Mouse (Mus musculus): Measurements from ENCODE around the gene Gtf2h3.
"Not testable (repeated sequence)": the region's sequence is repeated elsewhere in the genome, so short reads cannot be mapped to it uniquely, and the experiment has no call there.

Gene Gtf2h3

DNA sequence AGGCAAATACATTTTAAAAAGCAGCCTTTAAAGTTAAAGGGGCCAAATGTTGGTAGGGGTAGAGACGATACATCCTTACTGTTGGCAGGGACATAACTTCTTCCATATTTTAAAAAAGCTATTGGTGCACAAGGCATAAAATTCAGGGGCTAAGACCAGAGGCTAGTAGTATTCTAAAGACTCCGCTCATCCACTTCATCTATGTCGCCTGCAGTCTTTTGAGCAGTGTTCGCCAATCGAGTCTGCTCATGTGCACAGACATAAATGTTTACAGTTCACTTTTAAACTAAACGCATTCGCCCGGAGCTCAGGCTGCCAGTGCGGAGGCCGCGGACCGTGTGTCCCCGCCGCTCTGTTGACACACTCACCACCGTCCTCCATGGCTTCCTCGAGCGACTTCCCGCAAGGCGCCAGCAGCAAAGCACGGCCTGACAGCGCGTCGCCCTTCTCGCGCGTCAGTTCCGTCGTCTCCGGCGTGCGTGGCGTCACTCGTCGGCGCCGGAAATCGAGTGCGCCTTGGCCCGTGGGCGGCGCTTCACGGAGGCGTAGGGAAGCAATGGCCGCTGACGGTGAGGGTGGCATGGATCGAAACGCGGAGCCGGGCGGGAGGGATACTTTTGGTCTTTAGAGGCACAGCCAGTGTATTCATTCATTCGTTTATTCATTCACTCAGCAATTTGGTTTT is at the start of gene Gtf2h3, which contains the start of gene Eif2b1:
Gene Gtf2h3, plus strand, starts transcription at position 508 of the 685 bp plus-strand sequence.
Gene Eif2b1, minus strand, starts transcription at position 499 of the 685 bp plus-strand sequence.
- peak; percentile 84 to 93 for DNase-seq (ENCODE audit: low spot score in 2 of 2)

DNA sequence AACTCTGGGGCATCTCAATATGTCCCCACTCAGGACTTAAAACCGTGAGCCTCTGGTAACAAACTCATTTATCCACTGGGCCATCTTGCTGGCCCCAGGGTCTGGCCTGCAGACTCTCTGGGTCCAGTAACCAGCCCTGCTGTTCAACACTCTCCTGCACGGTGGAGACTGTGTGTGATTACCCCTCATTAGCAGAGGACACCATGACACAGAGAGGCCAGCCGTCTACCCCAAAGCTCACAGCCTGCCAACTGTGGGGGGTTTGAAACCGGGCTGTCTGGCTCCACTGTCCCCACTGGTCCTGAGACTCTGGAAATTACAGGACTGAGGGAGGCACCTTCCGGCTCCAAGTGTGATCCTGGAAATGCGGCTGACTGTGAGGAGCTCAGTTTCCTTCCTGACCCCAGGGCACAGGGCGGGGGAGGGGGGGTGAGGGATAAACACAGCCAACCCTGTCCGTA is 49.7 kb upstream of the Gtf2h3 start:
- no peak for DNase-seq (ENCODE audit: low spot score in 2 of 2)

DNA sequence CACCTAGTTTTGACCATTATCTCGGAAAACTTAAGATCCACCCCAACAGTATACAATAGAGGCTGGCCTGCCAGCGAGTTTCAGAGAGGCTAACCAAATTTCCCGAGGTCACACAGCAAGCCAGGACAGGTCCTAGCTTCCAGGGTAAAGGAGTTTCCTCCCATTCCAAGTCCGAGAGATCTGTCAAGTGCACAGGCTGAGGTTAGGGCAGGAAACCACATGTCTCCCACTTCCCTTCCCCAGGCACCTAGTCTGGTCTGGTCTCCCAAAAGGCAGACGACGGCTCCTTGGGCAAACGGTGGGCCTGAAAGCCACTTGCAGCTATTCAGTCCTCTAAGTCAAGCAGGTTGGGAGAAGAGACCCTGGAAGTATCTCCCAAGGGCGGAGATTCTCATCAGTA is 49.2 kb upstream of the Gtf2h3 start:
- no peak for DNase-seq (ENCODE audit: low spot score in 2 of 2)

DNA sequence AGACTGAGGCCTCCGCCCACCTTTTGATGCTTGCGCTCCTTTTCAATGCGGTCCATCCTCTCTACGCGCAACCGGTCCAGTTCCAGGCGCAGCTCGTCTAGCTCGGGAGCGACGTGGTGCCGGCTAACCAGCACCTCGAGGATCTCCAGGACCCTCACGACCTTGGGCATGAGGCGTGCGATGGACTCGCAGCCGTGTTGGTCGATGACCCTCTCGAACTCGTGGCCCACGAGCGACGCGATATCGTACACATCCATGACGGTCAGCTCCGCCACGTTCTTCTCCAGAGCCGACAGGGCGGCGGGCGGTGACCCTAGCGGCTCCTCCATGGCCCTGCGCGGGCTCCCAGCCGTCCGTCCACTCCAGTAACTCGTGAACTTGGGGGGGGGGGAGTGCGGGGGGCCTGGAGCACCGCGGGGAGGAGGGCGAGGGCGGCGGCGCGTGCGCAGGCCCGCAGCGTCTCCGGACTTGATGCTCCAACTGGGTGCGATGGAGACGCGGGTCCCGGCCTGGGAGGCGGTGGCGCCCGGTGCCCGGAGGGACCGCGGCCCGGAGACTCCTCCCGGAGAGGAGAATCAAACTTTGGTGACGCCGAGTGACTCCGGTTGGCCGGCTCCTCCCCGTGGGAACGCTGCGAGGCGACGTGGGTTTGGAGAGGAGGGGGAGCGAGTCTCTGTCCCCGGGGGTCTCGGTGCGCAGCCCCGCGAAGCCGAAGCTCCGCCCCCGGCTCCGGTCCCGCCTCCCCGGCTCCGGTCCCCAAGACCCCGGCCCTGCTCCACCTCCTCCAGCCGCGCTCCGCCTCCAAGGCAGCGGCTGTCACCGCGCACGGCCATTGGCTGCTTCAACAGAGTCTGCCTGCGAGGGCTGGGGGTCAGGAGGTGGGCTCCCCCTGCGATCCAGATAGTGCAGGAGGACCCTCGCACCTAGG is 48.0 kb upstream of the Gtf2h3 start, which contains the start of gene Rilpl1:
Gene Rilpl1, minus strand, starts transcription at position 737 of the 928 bp plus-strand sequence.
- peak; percentile 55 to 73 for DNase-seq (ENCODE audit: low spot score in 2 of 2)

DNA sequence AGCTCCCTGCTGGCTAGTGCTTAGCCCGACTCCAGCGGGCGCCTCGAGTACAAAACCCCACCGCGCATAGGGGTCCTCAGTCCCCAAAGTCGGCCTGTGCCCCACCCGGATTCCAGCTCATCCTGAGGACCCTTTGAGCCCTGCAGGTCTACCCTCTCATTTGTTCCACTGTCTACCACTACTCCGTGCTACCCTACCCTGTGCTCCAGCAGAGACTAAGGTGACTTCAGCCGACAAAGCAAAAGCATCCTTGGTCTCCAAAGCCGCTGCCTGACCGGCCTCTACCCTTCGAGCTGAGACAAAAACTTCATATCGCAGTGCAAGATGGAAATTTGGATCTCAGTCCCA is 47.4 kb upstream of the Gtf2h3 start:
- DNase-seq (ENCODE audit: low spot score in 2 of 2), result no peak

DNA sequence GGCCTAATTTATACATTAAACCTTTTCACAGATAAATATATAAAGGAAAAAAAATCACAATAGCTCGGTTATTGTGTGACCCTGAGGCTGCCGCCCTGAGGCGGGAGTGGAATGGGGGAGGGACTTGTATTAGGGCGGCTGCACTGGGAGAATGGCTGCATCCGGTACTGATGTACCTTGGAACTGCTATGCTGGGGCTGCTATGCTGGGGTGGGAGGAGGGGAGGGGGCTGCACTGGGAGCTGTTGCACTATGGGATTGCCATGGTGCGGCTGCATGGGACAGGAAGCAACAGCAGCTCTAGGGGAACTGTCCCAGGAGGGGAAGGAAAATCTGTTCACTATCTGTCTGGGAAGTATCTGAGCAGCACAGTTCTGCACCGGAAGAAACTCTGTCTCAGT is 46.5 kb upstream of the Gtf2h3 start:
- no peak for DNase-seq (ENCODE audit: low spot score in 2 of 2)

DNA sequence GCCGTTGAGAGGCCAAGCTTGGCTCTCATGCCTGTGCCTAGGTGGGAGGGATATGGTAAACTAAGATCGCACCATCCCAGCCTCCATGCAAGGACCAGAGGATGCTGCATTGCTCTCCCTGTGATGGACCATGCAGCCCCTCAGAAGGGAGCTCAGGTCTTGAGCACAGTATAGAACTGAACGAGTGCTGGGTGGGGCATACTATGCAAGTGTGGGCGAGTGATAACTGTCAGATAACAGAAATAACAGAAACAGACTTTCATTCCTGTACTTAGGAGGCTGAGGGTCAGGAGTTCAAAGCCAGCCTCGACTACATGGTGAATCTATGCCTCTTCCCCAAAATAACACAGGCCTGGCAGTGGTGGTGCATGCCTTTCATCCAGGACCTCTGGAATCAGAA is 43.9 kb upstream of the Gtf2h3 start:
- no peak for DNase-seq (ENCODE audit: low spot score in 2 of 2)

DNA sequence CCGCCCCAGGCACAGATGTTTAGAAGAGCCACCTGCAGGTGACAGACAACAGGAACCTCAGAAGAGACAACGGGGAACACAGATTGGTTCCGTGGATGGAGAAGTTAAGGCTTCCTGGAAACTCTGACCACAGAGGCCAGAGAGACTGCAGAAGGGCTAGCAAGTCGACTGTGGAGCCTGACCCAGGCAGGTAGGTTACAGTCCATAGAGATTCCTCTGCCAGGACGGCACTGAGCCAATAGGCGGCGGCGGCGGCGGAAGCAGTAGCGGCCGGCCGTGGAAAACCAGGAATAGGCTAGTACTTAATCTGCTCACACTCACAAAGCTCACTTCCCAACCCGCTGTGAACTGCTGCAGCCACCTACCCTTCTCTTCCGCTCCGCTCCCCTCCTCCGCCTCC is 42.2 kb upstream of the Gtf2h3 start:
- no peak for DNase-seq (ENCODE audit: low spot score in 2 of 2)

DNA sequence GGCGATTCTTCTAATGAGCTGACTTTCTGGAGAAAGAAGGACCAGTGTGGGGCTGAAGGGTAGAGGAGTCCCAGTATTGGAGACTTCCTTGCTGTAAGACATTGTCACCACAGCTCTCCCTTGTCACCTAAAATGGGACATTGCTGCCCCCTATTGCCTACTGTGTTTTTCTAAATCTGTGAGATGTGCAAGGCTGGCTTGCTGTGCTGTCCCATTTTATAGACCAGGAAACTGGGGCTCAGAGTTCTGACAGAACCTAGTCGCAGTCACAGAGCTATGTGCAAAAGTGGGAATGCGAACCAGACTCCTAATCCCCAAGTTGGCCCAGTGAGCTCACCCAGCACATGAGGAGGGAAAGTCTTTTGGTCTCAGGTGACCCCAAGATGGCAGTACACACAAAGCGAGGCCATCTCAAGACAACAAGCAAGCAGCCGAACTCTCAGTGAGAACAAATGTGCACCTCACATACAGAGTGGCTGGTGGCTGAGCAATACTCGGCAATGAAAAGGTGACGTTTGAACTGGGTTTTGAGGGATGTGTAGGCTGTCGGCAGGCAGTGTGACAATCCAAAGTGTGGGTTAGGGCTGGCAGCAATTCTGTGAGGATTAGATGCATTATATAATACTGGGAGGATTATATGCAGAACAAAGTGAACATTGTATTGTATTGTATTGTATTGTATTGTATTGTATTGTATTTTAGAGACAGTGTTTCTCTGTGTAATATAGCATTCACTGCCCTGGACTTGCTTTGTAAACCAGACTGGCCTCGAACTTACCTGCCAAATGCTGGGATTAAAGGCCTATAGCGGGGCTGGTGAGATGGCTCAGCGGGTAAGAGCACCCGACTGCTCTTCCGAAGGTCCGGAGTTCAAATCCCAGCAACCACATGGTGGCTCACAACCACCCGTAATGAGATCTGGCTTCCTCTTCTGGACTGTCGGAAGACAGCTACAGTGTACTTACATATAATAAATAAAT is 39.8 kb upstream of the Gtf2h3 start:
- DNase-seq (ENCODE audit: low spot score in 2 of 2), result peak in 1 of 2 experiments; percentile 36

DNA sequence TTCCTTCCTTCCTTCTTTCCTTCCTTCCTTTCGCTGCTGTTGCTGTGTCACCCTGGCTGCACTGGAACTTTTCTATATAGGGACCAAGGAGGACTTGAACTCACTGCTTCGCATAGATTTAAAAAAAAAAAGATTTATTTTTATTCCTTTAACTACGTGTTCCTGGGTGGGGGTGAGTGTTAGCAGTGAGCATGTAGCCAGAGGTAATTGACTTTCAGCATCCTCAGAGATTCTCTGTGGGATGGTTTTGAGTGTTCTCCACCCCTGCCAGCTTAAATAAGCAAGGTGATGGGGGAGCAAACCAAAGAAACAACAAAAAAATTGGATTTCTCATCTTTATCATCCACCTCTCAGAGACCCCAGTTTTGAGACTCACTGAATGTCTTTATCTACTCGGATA is 39.0 kb upstream of the Gtf2h3 start:
- DNase-seq (ENCODE audit: low spot score in 2 of 2), result no peak

DNA sequence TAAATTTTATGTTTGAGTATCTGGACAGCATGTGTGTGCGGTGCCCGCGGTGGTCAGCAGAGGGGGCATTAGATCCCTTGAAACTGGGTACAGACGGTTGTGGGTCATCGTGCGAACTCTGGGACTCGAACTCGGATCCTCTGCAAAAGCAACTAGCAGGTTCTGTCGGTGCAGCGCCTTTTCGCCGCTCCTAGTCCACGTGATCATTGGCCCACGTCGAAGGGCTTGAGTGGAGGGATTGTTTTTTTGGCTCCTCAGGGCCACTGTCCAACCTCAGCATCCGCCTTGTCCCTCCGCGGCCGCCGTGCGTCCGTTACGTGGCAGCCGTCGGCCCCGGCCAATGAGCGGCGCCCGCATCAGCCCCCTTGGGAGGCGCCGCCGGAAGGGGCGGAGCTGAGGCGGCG is 38.6 kb upstream of the Gtf2h3 start, which contains the start of gene Tmed2:
Gene Tmed2, plus strand, starts transcription at position 313 of the 404 bp plus-strand sequence.
- peak; percentile 94 to 96 for DNase-seq (ENCODE audit: low spot score in 2 of 2)

DNA sequence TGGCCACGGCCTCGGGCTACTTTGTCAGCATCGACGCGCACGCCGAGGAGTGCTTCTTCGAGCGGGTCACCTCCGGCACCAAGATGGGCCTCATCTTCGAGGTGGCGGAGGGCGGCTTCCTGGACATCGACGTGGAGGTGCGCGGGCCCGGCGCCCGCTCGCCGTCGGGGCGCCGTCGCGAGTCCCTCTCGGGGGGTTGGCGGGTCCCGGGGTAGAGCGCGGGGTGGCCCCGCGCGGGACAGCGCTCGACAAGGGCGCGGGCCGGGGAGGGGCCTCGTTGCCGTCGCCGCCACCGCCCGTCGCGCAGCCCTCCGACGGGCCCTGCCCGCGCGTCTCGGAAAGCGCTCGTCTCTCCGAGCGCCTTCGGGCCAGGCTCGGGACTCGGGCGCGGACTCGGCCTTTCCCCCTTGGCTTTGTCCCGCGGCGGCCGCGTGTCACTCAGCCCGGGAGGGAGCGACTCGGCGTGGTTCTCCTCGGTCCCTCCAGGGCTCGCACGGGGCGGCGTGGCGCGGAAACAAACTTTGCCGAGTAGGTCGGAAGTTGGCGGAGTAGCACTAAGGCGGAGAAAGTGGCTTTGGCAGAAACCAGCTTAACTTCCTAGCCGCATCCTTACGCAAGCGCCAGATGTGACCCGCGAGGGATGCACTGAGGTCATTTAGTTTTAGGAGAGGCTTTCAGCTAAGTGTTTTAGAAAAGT is 37.9 kb upstream of the Gtf2h3 start:
- peak in 1 of 2 experiments; percentile 35 for DNase-seq (ENCODE audit: low spot score in 2 of 2)

DNA sequence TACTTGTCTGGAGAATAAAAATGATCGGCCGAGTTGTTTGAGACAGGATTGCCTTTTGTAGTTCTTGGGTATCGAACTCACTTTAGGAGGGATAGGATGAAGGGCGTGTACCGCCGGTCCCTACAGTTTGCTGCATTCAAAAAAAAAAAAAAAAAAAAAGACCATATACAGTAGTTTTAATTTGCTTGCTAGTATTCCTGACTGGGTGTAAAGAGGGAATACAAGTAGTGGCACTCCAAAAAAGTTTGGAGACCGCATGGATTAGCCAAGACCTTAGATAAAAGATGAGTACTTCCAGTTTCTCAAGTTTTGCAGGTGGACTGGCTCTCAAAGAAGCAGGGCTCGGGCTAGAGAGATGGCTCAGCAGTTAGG is 37.4 kb upstream of the Gtf2h3 start:
- no peak for DNase-seq (ENCODE audit: low spot score in 2 of 2)

DNA sequence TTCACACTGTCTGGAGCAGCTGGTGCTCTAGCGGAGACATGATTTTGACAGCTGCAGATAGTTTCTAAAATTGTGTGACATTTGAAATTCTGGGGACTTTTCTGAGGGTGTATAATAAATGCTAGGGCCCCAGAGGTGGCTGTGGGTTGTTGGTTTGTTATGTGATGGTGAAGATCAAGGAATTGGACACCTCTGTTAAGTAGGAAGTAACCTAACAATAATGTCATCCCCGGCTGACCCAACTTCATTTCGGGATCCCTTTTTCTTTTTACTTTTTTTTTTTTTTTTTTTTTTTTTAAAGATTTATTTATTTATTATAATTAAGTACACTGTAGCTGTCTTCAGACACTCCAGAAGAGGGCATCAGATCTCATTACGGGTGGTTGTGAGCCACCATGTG is 28.2 kb upstream of the Gtf2h3 start:
- not testable (repeated sequence) for DNase-seq (ENCODE audit: low spot score in 2 of 2)

DNA sequence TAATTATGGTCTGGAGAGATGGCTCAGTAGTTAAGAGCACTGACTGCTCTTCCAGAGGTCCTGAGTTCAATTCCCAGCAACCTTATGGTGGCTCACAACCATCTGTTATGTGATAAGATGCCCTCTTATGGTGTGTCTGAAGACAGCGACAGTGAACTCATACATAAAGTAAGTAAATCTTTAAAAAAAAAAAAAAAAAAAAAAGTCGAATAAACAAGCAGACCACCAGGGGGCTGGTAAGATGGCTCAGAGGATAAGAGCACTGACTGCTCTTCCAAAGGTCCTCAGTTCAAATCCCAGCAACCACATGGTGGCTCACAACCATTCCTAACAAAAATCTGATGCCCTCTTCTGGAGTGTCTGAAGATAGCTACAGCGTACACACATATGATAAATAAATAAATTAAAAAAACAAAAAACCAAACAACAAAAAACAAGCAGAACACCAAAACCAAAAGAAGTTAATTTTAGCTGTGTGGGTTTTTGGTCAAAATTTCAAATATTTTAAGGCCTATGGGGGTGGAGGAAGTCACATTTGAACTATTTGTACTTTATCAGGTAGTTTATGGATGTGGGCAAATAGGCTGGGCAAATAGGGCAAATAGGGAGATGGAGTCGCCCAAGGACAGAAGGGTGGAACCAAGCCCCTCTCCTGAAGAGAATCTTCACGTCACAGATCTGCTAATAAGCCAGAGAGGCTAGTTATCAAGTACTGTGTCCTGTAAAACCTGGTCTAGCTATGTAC is 27.4 kb upstream of the Gtf2h3 start:
- DNase-seq (ENCODE audit: low spot score in 2 of 2), result not testable (repeated sequence)

DNA sequence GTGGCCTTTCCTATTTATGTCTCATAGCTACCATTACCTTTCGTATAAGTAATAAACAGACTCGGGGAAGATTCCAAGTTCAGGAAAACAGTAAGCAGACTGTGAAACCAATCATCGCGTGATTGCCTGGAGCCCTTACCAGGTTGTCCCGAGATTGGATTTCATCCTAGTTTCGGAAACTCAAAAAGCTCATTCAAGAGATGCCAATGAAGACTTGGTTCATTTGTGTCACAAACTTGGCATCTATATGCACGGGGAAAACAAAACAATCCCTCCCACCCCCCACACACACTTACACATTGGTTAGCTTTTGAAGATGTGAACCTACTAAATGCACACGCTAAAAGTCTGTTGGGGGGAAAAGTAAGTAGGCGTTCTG is 26.9 kb upstream of the Gtf2h3 start:
- no peak for DNase-seq (ENCODE audit: low spot score in 2 of 2)

DNA sequence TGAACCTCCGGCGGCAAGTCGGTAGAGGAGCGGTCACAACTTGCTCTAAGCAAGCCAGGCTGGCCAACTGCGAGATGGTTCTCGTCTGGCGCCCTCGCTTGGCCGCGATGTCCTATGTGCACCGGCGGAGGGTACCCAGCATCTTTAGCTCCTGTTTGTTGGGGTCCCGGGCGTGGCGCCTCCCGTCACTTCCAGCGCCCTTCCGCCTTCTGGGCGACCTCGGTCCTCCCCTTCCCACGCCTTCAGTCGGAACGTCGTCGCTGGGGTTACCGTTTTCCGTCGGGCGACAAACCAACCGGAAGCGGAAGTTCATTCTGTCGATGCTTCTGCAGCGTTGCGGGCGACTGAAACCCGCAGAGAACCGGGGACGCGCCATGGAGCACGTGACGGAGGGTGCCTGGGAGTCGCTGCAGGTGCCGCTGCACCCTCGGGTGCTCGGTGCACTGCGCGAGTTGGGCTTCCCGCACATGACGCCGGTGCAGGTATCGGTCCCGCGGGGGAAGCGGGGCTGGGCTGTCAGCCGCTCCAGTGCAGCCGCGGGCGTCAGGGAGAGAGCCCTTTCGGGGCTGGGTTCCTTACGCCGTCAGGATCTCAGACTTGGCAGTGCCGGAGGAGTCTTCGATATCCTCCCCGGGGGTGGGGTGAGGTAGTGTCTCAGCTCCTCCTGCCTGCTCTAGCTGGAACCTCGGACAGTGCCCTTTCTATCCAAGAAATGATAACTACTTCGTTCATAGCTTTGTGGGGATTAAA is 26.2 kb upstream of the Gtf2h3 start, which contains the start of gene Ddx55:
Gene Ddx55, plus strand, starts transcription at position 307 of the 750 bp plus-strand sequence.
- peak; percentile 85 to 87 for DNase-seq (ENCODE audit: low spot score in 2 of 2)

DNA sequence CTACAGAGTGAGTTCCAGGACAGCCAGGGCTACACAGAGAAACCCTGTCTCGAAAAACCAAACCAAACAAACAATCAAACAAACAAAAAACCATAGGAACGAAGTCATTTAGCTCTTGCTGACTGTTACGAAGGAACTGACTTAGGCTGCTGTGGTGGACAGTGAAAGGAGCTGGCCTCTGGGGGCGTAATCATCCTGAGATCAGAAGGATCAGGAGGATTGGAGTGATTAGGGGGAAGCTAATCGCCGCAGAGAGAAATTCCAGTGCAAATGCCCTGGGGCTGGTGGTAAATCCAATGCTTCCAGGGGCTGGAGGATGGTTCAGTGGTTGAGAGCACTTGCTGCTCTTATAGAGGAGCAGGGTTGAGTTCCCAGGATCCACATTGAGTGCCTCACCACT is 25.3 kb upstream of the Gtf2h3 start:
- no peak for DNase-seq (ENCODE audit: low spot score in 2 of 2)

DNA sequence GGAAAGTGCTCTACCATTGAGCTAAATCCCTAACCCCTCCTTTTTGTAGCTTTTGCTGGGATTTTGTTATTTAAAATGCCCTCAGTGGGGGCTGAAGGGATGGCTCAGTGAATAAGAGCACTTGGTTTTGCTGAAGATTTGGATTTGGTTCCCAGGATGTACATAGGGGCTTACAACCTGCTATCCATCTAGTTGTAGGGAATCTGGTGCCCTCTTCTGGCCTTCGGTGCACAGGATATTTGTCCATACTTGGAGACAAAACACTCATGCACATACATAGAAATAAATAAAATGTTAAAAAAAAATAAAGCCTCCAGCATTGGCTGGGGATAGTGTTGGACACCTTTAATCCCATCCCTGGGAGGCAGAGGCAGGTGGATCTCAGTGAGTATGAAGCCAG is 23.8 kb upstream of the Gtf2h3 start:
- no peak for DNase-seq (ENCODE audit: low spot score in 2 of 2)
